Mouse (Mus musculus): Measurements from ENCODE around the gene Hoxb8.

DNA sequence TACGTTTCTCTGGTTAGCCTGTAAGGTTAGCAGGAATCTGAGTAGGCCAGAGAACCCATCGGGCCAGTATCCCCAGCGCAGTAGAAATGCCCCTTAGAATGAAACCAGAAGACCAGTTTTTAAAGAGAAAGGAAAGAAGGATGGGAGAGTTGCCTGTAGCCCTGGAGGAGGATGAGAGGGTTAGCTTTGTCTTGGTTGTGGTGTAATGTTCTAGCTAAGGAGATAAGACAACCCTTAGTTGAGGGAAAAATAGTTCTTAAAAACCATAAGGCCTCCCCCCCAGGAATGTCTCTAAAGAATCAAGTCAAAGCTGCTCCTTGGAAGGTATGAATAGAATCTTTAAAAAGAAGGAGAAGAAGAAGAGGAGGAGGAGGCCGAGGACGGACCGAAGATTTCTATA lies 41.0 kb downstream of the Hoxb8 start:
- TF ChIP-seq GATA1 (IDR thresholded peaks at IDR 0.05; ENCODE audit: borderline replicate concordance, low read length) (no peak), FLI1 (IDR thresholded peaks at IDR 0.05; ENCODE audit: low read length) (no peak)
